Mouse (Mus musculus) thymus, postnatal 25 days (tissue): ENCODE data around the gene Tmem43.

Experiments
- DNase-seq: peaks from one replicate; pipeline ENCODE4 v3.0.0; 2022

Tmem43 gene

GRCm38 (mm10) chr6:91491004-91491403 is 17.5 kb downstream of the Tmem43 start:
- DNase-seq: no peak

GRCm38 (mm10) chr6:91493053-91493452 is 19.6 kb downstream of the Tmem43 start:
- no peak for DNase-seq

GRCm38 (mm10) chr6:91494526-91494925 is 21.0 kb downstream of the Tmem43 start:
- DNase-seq: no peak

- no peak for DNase-seq
Measured at GRCm38 (mm10) chr6:91503302-91503701, 29.8 kb downstream of the Tmem43 start.

- peak; percentile 76 for DNase-seq
Measured at GRCm38 (mm10) chr6:91506036-91506435, 32.5 kb downstream of the Tmem43 start.

- DNase-seq: peak; percentile 60
Measured at GRCm38 (mm10) chr6:91508041-91508440, 34.5 kb downstream of the Tmem43 start.

GRCm38 (mm10) chr6:91509326-91509725 is 35.8 kb downstream of the Tmem43 start:
- DNase-seq: peak; percentile 88

- no peak for DNase-seq
Measured at GRCm38 (mm10) chr6:91510211-91510610, 36.7 kb downstream of the Tmem43 start.

GRCm38 (mm10) chr6:91514135-91514534 is 40.6 kb downstream of the Tmem43 start:
- no peak for DNase-seq

GRCm38 (mm10) chr6:91514737-91515362 is 41.3 kb downstream of the Tmem43 start:
- DNase-seq: peak; percentile 36

- peak; percentile 99 for DNase-seq
Measured at GRCm38 (mm10) chr6:91515545-91516449, 42.3 kb downstream of the Tmem43 start, which contains the start of the genes Xpc and Lsm3. Xpc (minus strand) TSS chr6:91515888. Lsm3 (plus strand) TSS chr6:91515928.

- DNase-seq: no peak
Measured at GRCm38 (mm10) chr6:91518454-91519020, 45.0 kb downstream of the Tmem43 start.

GRCm38 (mm10) chr6:91522816-91523215 is 49.3 kb downstream of the Tmem43 start:
- no peak for DNase-seq

- DNase-seq: no peak
Measured at GRCm38 (mm10) chr6:91525544-91525943, 52.0 kb downstream of the Tmem43 start.

GRCm38 (mm10) chr6:91527227-91527860 is 53.8 kb downstream of the Tmem43 start:
- no peak for DNase-seq

- no peak for DNase-seq
Measured at GRCm38 (mm10) chr6:91528265-91528664, 54.8 kb downstream of the Tmem43 start.

GRCm38 (mm10) chr6:91530673-91531072 is 57.2 kb downstream of the Tmem43 start:
- DNase-seq: no peak

GRCm38 (mm10) chr6:91531276-91531675 is 57.8 kb downstream of the Tmem43 start:
- no peak for DNase-seq

- DNase-seq: no peak
Measured at GRCm38 (mm10) chr6:91532661-91533060, 59.2 kb downstream of the Tmem43 start.

- no peak for DNase-seq
Measured at GRCm38 (mm10) chr6:91533359-91533758, 59.9 kb downstream of the Tmem43 start.

- no peak for DNase-seq
Measured at GRCm38 (mm10) chr6:91533771-91534170, 60.3 kb downstream of the Tmem43 start.

- DNase-seq: no peak
Measured at GRCm38 (mm10) chr6:91534268-91534667, 60.8 kb downstream of the Tmem43 start.

GRCm38 (mm10) chr6:91535231-91535630 is 61.7 kb downstream of the Tmem43 start:
- no peak for DNase-seq
